Mouse (Mus musculus) brain, embryonic 14.5 days (tissue): ENCODE data around the gene Rnls. TPM values are rescaled to one million over a fixed set of nuclear protein-coding genes. Genes with fewer than 3 reads are reported as not detected.

Experiments used
- DNase-seq: peaks from one replicate; pipeline ENCODE4 v3.0.0-alpha.2; 2011; ENCODE audit warnings: low read depth
- CTCF ChIP-seq: fragments of 200-500 bp; IDR thresholded peaks from 2 replicates; pipeline ENCODE4 v1.5.1; 2012; ENCODE audit warnings: inconsistent platforms, mild to moderate bottlenecking, moderate library complexity, borderline replicate concordance; ENCODE audit not compliant: insufficient read depth, insufficient read length; ENCODE audit errors: extremely low read depth
- POLR2A ChIP-seq: fragments of 200-500 bp; IDR thresholded peaks from 2 replicates; pipeline ENCODE4 v1.6.1; 2012; ENCODE audit warnings: mild to moderate bottlenecking, inconsistent platforms, borderline replicate concordance; ENCODE audit not compliant: poor library complexity, insufficient read depth, insufficient read length, severe bottlenecking; ENCODE audit errors: extremely low read depth
- polyA plus RNA-seq: library from polyadenylated mRNA; depleted of rRNA; stranded (reverse); fragments of >200 nt; gene quantifications from 2 replicates; pipeline ENCODE4 v1.2.3, GENCODE M21; 2012

The Rnls gene
- polyA plus RNA-seq, 1 experiment, result 2.5 TPM

DNA sequence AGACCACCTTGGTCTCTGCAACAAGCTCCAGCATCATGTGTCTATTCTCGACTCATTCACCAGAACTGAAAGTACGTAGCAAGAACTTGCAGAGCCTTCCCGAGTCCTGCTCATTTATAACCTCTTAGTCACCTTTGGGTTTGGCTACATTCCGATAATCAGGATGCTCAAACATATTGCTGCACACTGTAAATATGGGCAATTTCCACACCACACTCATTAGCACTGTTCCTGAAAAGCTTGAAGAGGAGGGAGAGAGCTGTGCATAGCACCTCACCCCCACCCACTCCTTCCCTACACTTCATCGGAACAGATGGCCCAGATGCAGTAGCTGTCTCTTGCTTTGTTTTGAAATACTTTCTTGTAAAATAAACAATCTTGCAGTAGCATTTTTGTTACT, 139.9 kb downstream of the Rnls start:
- TF ChIP-seq POLR2A (no peak), CTCF (no peak)
- peak; percentile 22 for DNase-seq

- DNase-seq, result no peak
- TF ChIP-seq POLR2A (no peak), CTCF (no peak)
Observed at GRCm38 (mm10) chr19:33244196-33244595, 147.9 kb downstream of the Rnls start.

GRCm38 (mm10) chr19:33240386-33240785, 151.7 kb downstream of the Rnls start:
- no peak for DNase-seq

GRCm38 (mm10) chr19:33232902-33233301, 159.2 kb downstream of the Rnls start:
- TF ChIP-seq CTCF, result no peak
- TF ChIP-seq POLR2A, result no peak
- DNase-seq, result no peak

More at GRCm38 (mm10) chr19:33240386-33240785, 151.7 kb downstream of the Rnls start:
- no peak for TF ChIP-seq POLR2A
- no peak for TF ChIP-seq CTCF

- DNase-seq, result no peak
- no peak for TF ChIP-seq CTCF
- TF ChIP-seq POLR2A, result no peak
Observed at GRCm38 (mm10) chr19:33231303-33231702, 160.8 kb downstream of the Rnls start.

- TF ChIP-seq CTCF (peak; percentile 82; the same call in 1 of the 2 replicates), POLR2A (no peak)
- peak; percentile 90 for DNase-seq
Observed at GRCm38 (mm10) chr19:33227004-33227403, 165.1 kb downstream of the Rnls start.

- DNase-seq, result peak; percentile 31
- TF ChIP-seq CTCF (no peak), POLR2A (no peak)
Observed at GRCm38 (mm10) chr19:33225858-33226705, 166.0 kb downstream of the Rnls start.

DNA sequence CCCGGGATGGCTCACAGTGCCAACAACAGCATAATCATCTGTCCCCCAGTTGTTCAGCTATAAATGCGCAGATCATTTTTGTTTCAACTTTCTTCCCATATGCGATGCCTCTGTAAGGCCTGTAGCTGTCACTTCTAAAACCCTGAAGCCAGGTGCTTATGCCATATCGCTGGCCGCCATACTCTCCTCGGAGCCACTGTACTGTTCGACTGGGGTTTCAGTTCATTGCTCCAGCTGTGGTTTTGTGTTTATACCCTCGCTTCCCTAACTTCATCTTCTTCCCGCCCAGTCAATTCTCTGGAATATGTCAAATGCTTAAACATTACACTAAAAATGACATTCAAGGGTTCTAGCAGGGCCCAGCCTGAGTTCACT, 167.1 kb downstream of the Rnls start:
- no peak for DNase-seq
- TF ChIP-seq CTCF (no peak), POLR2A (no peak)

- DNase-seq, result peak; percentile 93
- TF ChIP-seq POLR2A, result no peak
- no peak for TF ChIP-seq CTCF
Observed at GRCm38 (mm10) chr19:33224181-33225001, 167.7 kb downstream of the Rnls start.

GRCm38 (mm10) chr19:33223766-33224165, 168.3 kb downstream of the Rnls start:
- no peak for DNase-seq
- TF ChIP-seq POLR2A (no peak), CTCF (no peak)

DNA sequence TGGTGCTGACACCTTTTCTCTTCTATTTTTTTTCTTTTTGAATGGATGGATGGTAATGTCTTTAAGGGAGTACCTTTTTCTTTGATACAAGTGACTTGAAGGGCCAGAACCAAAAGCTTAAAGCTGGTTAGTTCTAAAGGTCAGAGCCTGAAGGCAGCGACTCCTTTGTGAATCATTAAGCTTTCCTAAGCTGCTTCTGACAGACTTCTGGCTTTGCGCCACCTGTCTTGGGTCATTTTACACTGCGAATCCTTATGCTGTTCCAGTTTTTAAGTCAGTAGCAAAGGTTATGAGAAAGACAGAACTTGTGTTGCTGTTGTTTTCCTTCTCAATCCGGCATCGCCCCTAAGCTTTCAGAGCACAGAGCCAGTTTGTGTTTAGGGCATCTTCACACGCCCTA, 168.8 kb downstream of the Rnls start:
- no peak for TF ChIP-seq POLR2A
- TF ChIP-seq CTCF, result no peak
- DNase-seq, result peak; percentile 61
